Mouse (Mus musculus): Measurements from ENCODE around the gene Etfa. TPM values are rescaled to one million over a fixed set of nuclear protein-coding genes. Genes with fewer than 3 reads are reported as not detected.

Etfa gene
- polyA plus RNA-seq, 1 experiment: 45.3 TPM

GRCm38 (mm10) chr9:55535907-55536306, 23.9 kb upstream of the Etfa start:
- H3K4me3 ChIP-seq (ENCODE audit: control insufficient read depth, insufficient read depth, low read length): no peak overlapping the region
- H3K27me3 ChIP-seq (ENCODE audit: control insufficient read depth, insufficient read depth, low read length): peaks cover 16% of the 10 kb centered on the region; the same call in 1 of the 2 replicates
- TF ChIP-seq CTCF (IDR thresholded peaks at IDR 0.05; ENCODE audit: borderline replicate concordance, control insufficient read depth, extremely low read depth, insufficient read depth, low read length, poor library complexity): no peak
- TF ChIP-seq POLR2A (IDR thresholded peaks at IDR 0.05; ENCODE audit: control insufficient read depth, extremely low read depth, insufficient read depth, low read length, poor library complexity): no peak
- H3K4me1 ChIP-seq (replicated peaks; ENCODE audit: control insufficient read depth, insufficient read depth, low read length): no peaks in the 10 kb centered on the region
- H3K36me3 ChIP-seq (ENCODE audit: control insufficient read depth, insufficient read depth, low read length): no peaks in the 10 kb centered on the region
- no peak overlapping the region for H3K27ac ChIP-seq (ENCODE audit: control insufficient read depth, insufficient read depth, low read length)
- DNase-seq: peak; percentile 47
- 20% methylated on average over 3 of the region's 3 CpGs for WGBS

- Histone ChIP-seq H3K27ac (ENCODE audit: control insufficient read depth, insufficient read depth, low read length) (no peak overlapping the region), H3K36me3 (ENCODE audit: control insufficient read depth, insufficient read depth, low read length) (no peaks in the 10 kb centered on the region), H3K4me1 (replicated peaks; ENCODE audit: control insufficient read depth, insufficient read depth, low read length) (no peaks in the 10 kb centered on the region), H3K27me3 (ENCODE audit: control insufficient read depth, insufficient read depth, low read length) (no peaks in the 10 kb centered on the region), H3K4me3 (ENCODE audit: control insufficient read depth, insufficient read depth, low read length) (no peak overlapping the region)
- TF ChIP-seq CTCF (IDR thresholded peaks at IDR 0.05; ENCODE audit: borderline replicate concordance, control insufficient read depth, extremely low read depth, insufficient read depth, low read length, poor library complexity): peak; percentile 49; the same call in 1 of the 2 replicates
- no peak for TF ChIP-seq POLR2A (IDR thresholded peaks at IDR 0.05; ENCODE audit: control insufficient read depth, extremely low read depth, insufficient read depth, low read length, poor library complexity)
- peak; percentile 39 for DNase-seq
- 90% methylated on average over 4 of the region's 4 CpGs for WGBS
Observed at GRCm38 (mm10) chr9:55525716-55526115, 13.7 kb upstream of the Etfa start.

DNA sequence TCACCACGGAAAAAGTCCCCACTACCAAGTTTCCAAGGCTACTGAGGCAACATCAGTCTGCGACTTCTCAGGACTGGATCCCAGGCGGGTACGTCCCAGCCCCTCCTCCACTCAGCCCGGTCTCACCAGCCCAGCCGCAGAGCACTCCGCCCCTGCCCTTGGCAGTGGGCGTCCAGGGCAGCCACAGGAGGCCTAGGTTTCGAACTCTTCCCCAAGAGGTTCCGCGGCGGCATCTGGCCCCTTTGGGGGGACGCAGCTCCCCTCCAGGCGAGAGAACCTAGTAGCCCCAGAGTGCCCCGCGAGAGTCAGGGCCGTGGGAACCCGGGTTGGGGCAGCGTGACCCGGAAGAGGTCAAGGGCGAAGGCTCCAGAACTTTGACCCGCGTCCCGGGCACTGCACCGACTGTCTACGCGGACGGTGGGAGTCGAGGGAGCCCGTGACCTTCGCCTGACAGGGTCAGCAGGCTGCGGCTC, 486 bp downstream of the Etfa start:
- H3K4me1 ChIP-seq (replicated peaks; ENCODE audit: control insufficient read depth, insufficient read depth, low read length): peaks cover 2% of the 10 kb centered on the region
- under 1% methylated on average over 32 of the region's 32 CpGs for WGBS

GRCm38 (mm10) chr9:55510651-55511235, 1.3 kb downstream of the Etfa start:
- DNase-seq: no peak
- Histone ChIP-seq H3K27ac (ENCODE audit: control insufficient read depth, insufficient read depth, low read length) (no peak overlapping the region), H3K4me1 (replicated peaks; ENCODE audit: control insufficient read depth, insufficient read depth, low read length) (peaks cover 2% of the 10 kb centered on the region), H3K36me3 (ENCODE audit: control insufficient read depth, insufficient read depth, low read length) (no peaks in the 10 kb centered on the region), H3K4me3 (ENCODE audit: control insufficient read depth, insufficient read depth, low read length) (no peak overlapping the region), H3K27me3 (ENCODE audit: control insufficient read depth, insufficient read depth, low read length) (no peaks in the 10 kb centered on the region; the same call in 1 of the 2 replicates)
- WGBS: 86% methylated on average over 10 of the region's 10 CpGs
- TF ChIP-seq POLR2A (IDR thresholded peaks at IDR 0.05; ENCODE audit: control insufficient read depth, extremely low read depth, insufficient read depth, low read length, poor library complexity) (no peak), CTCF (IDR thresholded peaks at IDR 0.05; ENCODE audit: borderline replicate concordance, control insufficient read depth, extremely low read depth, insufficient read depth, low read length, poor library complexity) (no peak)

More for the DNA sequence above, 486 bp downstream of the Etfa start:
- peak; percentile 61 for DNase-seq
- TF ChIP-seq CTCF (IDR thresholded peaks at IDR 0.05; ENCODE audit: borderline replicate concordance, control insufficient read depth, extremely low read depth, insufficient read depth, low read length, poor library complexity) (no peak), POLR2A (IDR thresholded peaks at IDR 0.05; ENCODE audit: control insufficient read depth, extremely low read depth, insufficient read depth, low read length, poor library complexity) (no peak)
- Histone ChIP-seq H3K36me3 (ENCODE audit: control insufficient read depth, insufficient read depth, low read length) (no peaks in the 10 kb centered on the region), H3K27me3 (ENCODE audit: control insufficient read depth, insufficient read depth, low read length) (no peaks in the 10 kb centered on the region; the same call in 1 of the 2 replicates), H3K4me3 (ENCODE audit: control insufficient read depth, insufficient read depth, low read length) (peak overlapping the region; percentile 74), H3K27ac (ENCODE audit: control insufficient read depth, insufficient read depth, low read length) (0 out of 2 replicates have a peak overlapping the region, but pooled peaks have one; percentile 4)

DNA sequence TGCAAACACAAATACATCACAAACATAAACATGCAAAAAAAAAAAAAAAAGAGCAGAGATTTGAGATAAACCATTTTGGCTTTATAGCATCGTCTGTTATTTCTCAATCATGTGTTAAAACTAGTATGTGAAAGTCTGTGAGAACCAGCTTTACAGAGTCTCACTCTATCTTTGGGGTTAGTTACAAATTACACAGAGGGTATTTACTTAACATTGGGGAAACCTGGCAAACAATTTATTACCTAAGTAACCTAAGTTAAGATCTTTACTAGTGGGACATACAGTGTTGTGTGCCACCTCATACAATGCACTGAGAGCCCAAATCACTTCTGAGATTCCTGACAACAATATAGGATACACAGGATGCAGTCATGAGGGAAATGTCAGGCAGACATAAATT, 2.3 kb downstream of the Etfa start:
- DNase-seq: no peak
- H3K36me3 ChIP-seq (ENCODE audit: control insufficient read depth, insufficient read depth, low read length): no peaks in the 10 kb centered on the region
- no peak overlapping the region for H3K27ac ChIP-seq (ENCODE audit: control insufficient read depth, insufficient read depth, low read length)
- H3K27me3 ChIP-seq (ENCODE audit: control insufficient read depth, insufficient read depth, low read length): no peaks in the 10 kb centered on the region; the same call in 1 of the 2 replicates
- no peak overlapping the region for H3K4me3 ChIP-seq (ENCODE audit: control insufficient read depth, insufficient read depth, low read length)
- peaks cover 2% of the 10 kb centered on the region for H3K4me1 ChIP-seq (replicated peaks; ENCODE audit: control insufficient read depth, insufficient read depth, low read length)
- no peak for TF ChIP-seq CTCF (IDR thresholded peaks at IDR 0.05; ENCODE audit: borderline replicate concordance, control insufficient read depth, extremely low read depth, insufficient read depth, low read length, poor library complexity)
- TF ChIP-seq POLR2A (IDR thresholded peaks at IDR 0.05; ENCODE audit: control insufficient read depth, extremely low read depth, insufficient read depth, low read length, poor library complexity): no peak
- WGBS: 94% methylated on average over 1 of the region's 1 CpGs

GRCm38 (mm10) chr9:55508701-55509100, 3.3 kb downstream of the Etfa start:
- Histone ChIP-seq H3K36me3 (ENCODE audit: control insufficient read depth, insufficient read depth, low read length) (no peaks in the 10 kb centered on the region), H3K4me3 (ENCODE audit: control insufficient read depth, insufficient read depth, low read length) (no peak overlapping the region), H3K4me1 (replicated peaks; ENCODE audit: control insufficient read depth, insufficient read depth, low read length) (peaks cover 2% of the 10 kb centered on the region), H3K27me3 (ENCODE audit: control insufficient read depth, insufficient read depth, low read length) (no peaks in the 10 kb centered on the region; the same call in 1 of the 2 replicates), H3K27ac (ENCODE audit: control insufficient read depth, insufficient read depth, low read length) (no peak overlapping the region)
- 93% methylated on average over 4 of the region's 4 CpGs for WGBS
- TF ChIP-seq CTCF (IDR thresholded peaks at IDR 0.05; ENCODE audit: borderline replicate concordance, control insufficient read depth, extremely low read depth, insufficient read depth, low read length, poor library complexity): no peak
- TF ChIP-seq POLR2A (IDR thresholded peaks at IDR 0.05; ENCODE audit: control insufficient read depth, extremely low read depth, insufficient read depth, low read length, poor library complexity): no peak
- DNase-seq: no peak
